Mouse (Mus musculus): ENCODE data around the gene Cbx6. TPM values are rescaled to one million over a fixed set of nuclear protein-coding genes. Genes with fewer than 3 reads are reported as not detected.

The Cbx6 gene
- polyA plus RNA-seq, 1 experiment from 2014 or later, result 39.7 TPM

- no peaks in the 10 kb centered on the region for H3K36me3 ChIP-seq
- no peaks in the 10 kb centered on the region for H3K27me3 ChIP-seq (replicated peaks)
- ATAC-seq, result peak; percentile 99
- H3K4me2 ChIP-seq (replicated peaks), result peak overlapping the region; percentile 78
- peak overlapping the region; percentile 80 for H3K27ac ChIP-seq
- under 1% methylated on average over 47 of the region's 50 CpGs for WGBS
- H3K9me3 ChIP-seq, result no peaks in the 10 kb centered on the region
- peak overlapping the region; percentile 93 for H3K4me3 ChIP-seq (replicated peaks)
- peak overlapping the region; percentile 89 for H3K9ac ChIP-seq
- peaks cover 16% of the 10 kb centered on the region for H3K4me1 ChIP-seq (replicated peaks)
These were observed 60.1 kb downstream of the Cbx6 start for GRCm38 (mm10) chr15:79774117-79775027.

Other genes starting within 250 kb of the Cbx6 start
- gene Dmc1, start 229.6 kb downstream of the Cbx6 start, polyA plus RNA-seq (2015; fragmentation: Nextera tagmentation; extraction: Ambion mirVana), result 1.3 and 1.8 TPM in 2 replicates
- 0.74 and 0.90 TPM in 2 replicates for gene Fam227a, start 175.7 kb downstream of the Cbx6 start, polyA plus RNA-seq (2015; fragmentation: Nextera tagmentation; extraction: Ambion mirVana)
- gene Cby1, start 175.5 kb downstream of the Cbx6 start, polyA plus RNA-seq (2015; fragmentation: Nextera tagmentation; extraction: Ambion mirVana), result 37.6 and 39.0 TPM in 2 replicates
- 261 and 272 TPM in 2 replicates for gene Tomm22, start 163.8 kb downstream of the Cbx6 start, polyA plus RNA-seq (2015; fragmentation: Nextera tagmentation; extraction: Ambion mirVana)
- gene Josd1, start 146.8 kb downstream of the Cbx6 start, polyA plus RNA-seq (2015; fragmentation: Nextera tagmentation; extraction: Ambion mirVana), result 18.7 and 19.4 TPM in 2 replicates
- 27.4 and 29.9 TPM in 2 replicates for gene Gtpbp1, start 143.8 kb downstream of the Cbx6 start, polyA plus RNA-seq (2015; fragmentation: Nextera tagmentation; extraction: Ambion mirVana)
- gene Sun2, start 92.2 kb downstream of the Cbx6 start, polyA plus RNA-seq (2015; fragmentation: Nextera tagmentation; extraction: Ambion mirVana), result 3.4 and 4.5 TPM in 2 replicates
- gene Dnal4, start 56.8 kb downstream of the Cbx6 start, polyA plus RNA-seq (2015; fragmentation: Nextera tagmentation; extraction: Ambion mirVana), result 42.6 and 44.5 TPM in 2 replicates
- gene Nptxr, start 29.9 kb downstream of the Cbx6 start, polyA plus RNA-seq (2015; fragmentation: Nextera tagmentation; extraction: Ambion mirVana), result 2.8 and 3.3 TPM in 2 replicates
- 0.23 and 0.27 TPM in 2 replicates for gene Npcd, start 451 bp downstream of the Cbx6 start, polyA plus RNA-seq (2015; fragmentation: Nextera tagmentation; extraction: Ambion mirVana)
- gene Apobec3, start 57.0 kb upstream of the Cbx6 start, polyA plus RNA-seq (2015; fragmentation: Nextera tagmentation; extraction: Ambion mirVana), result 13.1 and 15.4 TPM in 2 replicates
- 3.9 and 4.6 TPM in 2 replicates for gene Cbx7, start 136.4 kb upstream of the Cbx6 start, polyA plus RNA-seq (2015; fragmentation: Nextera tagmentation; extraction: Ambion mirVana)
- gene Pdgfb, start 180.3 kb upstream of the Cbx6 start, polyA plus RNA-seq (2015; fragmentation: Nextera tagmentation; extraction: Ambion mirVana), result 7.2 and 8.3 TPM in 2 replicates